Mouse (Mus musculus) CD4-positive, CD25-positive, alpha-beta regulatory T cell (primary cell): ENCODE results near the gene Uckl1. TPM values are rescaled to one million over a fixed set of nuclear protein-coding genes. Genes with fewer than 3 reads are reported as not detected.

Source experiments
- polyA plus RNA-seq: library from polyadenylated mRNA; unstranded; fragments of 100-300 nt; shearing (Covaris generic); gene quantifications from one replicate; pipeline ENCODE4 v1.2.1, GENCODE M21; 2017

Gene Uckl1
- polyA plus RNA-seq, result 226 TPM

GRCm38 (mm10) chr2:181584411-181584942 lies at the start of gene Uckl1:
TSS of gene Uckl1 (minus strand) at chr2:181584892.

GRCm38 (mm10) chr2:181598454-181599351 lies 14.0 kb upstream of the Uckl1 start, which contains the start of gene Samd10:
TSS of gene Samd10 (minus strand) at chr2:181599212.

DNA sequence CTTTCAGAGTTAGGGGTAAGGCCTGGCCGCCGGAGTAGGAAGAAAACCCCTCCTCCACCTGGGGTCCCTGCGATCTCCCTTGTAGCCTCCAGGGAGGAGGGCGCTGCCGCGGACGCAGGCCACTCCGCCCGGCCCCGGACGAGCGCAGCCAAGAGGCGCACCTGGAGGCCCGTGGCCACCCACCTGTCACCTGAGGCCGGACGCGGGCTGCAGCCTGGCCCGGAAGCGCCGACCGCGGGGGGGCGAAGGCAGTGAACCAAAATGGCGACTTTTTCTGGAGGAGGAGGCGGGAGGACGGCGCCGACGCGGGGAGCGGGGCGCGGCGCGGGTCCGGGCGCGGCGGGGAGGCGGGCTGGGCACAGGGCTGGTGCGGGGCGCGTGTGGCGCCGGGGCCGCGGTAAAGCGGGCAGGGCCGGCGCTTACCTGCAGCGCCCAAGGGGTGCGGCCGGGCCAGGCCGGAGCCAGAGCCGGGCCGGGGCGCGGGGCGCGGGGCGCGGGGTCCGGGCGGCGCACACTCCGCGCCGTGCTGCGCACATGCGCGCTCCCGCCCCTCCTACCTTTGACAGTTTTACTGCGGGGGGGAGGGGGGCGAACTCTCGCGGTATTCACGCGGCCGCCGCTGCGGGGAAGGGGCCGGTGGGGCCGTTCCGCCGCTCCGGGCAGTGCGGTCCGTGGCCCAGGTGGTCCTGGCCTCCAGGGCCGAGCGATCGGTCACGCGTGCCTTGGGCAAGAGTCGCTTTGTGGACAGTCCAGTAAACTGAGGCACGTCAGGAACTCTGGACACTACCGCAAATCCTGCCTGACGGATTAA lies 7.7 kb upstream of the Uckl1 start, which contains the start of gene Zfp512b:
Gene Zfp512b (minus strand): TSS at position 573 of the 811 bp plus-strand sequence.

DNA sequence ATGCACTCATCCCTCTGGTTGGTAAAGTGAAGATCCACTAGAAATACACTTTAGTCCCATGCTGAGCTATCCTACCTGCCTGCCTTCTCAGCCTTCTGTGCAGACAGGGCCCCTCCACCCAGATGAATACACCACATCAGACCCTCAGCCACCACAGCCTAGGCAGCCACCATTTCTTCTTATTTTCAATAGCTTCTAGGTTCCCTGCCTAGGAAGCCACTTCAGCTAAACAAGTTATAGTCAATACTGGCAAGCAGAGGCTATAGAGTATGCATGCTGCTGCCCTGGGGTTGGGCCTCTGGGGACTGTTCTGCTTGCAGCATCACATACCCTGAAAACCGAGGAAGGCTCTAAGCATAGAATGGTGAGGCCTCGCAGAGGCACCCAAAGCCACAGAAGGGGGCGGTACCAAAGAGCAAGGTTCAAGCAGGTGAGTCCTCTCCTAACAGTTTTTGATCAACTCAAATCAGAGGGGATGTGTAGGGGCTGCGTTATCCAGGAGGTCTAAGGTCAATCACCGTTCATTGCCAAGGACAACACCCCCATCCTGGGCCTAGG lies 6.9 kb upstream of the Uckl1 start, which contains the start of gene Prpf6:
Gene Prpf6 (plus strand): TSS at position 341 of the 558 bp plus-strand sequence.

DNA sequence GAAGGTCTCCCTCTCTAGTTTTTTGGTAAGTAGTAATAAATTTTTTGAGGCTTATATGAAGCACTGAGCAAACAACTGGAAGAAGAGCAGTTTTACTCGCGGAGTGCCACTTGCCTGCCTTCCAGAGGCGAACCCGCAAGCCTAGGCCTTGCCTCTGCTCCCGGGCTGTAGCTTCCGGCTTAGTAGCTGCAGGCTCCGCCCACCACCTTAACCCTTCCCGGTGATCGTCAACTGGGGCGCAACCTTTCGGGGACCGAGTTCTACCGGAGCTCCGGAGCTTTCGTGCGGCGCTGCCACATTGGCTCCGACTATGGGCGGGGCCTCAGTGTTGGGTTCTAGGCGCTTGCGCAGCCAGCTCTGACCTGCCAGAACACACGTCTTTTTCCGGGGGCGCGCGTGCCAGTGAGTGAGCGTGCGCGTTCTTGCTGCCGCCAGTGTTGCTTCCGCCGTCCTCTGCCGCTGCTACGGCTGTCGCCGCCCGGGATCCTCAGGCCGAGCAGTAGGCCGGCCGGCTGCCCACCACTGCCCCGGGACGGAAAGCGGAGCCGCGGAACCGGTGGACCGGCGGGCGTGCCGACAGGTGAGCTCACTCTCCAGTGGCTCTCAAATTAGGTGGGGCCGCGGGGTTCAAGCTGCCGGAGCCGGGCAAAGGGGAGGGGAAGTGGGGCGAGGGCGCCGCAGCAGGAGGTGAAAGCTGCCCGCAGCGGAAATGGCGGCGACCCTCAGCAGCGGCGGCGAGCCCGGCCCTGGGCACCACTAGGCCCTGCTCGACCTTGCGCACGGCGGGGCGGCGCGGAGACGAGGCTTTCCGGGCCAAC lies 64.4 kb downstream of the Uckl1 start, which contains the start of gene Dnajc5:
Gene Dnajc5 (plus strand): TSS at position 368 of the 818 bp plus-strand sequence.

Other genes with a start within 250 kb of the Uckl1 start
- gene Zgpat, start 220.0 kb downstream of the Uckl1 start, polyA plus RNA-seq, result 105 TPM
- 131 TPM for gene Arfrp1, start 219.5 kb downstream of the Uckl1 start, polyA plus RNA-seq
- 247 TPM for gene Lime1, start 204.8 kb downstream of the Uckl1 start, polyA plus RNA-seq
- 2.1 TPM for gene Zbtb46, start 125.5 kb downstream of the Uckl1 start, polyA plus RNA-seq
- not detected for gene Abhd16b, start 91.7 kb downstream of the Uckl1 start, polyA plus RNA-seq
- gene Tpd52l2, start 87.8 kb downstream of the Uckl1 start, polyA plus RNA-seq, result 82.2 TPM
- gene Dnajc5, start 64.4 kb downstream of the Uckl1 start, polyA plus RNA-seq, result 114 TPM
- 88.6 TPM for gene Prpf6, start 7.0 kb upstream of the Uckl1 start, polyA plus RNA-seq
- 40.6 TPM for gene Zfp512b, start 7.9 kb upstream of the Uckl1 start, polyA plus RNA-seq
- 37.9 TPM for gene Samd10, start 14.3 kb upstream of the Uckl1 start, polyA plus RNA-seq
- gene Gm29797, start 72.1 kb upstream of the Uckl1 start, polyA plus RNA-seq, result not detected
- not detected for gene Sox18, start 86.7 kb upstream of the Uckl1 start, polyA plus RNA-seq
- 19.6 TPM for gene Tcea2, start 95.4 kb upstream of the Uckl1 start, polyA plus RNA-seq
- gene Rgs19, start 109.1 kb upstream of the Uckl1 start, polyA plus RNA-seq, result 222 TPM
- not detected for gene Lkaaear1, start 113.5 kb upstream of the Uckl1 start, polyA plus RNA-seq
- gene Oprl1, start 130.1 kb upstream of the Uckl1 start, polyA plus RNA-seq, result 0.34 TPM
- gene Myt1, start 178.4 kb upstream of the Uckl1 start, polyA plus RNA-seq, result not detected